ENCODE assay signal across 14 mouse cellular contexts in the genomic region with DNA sequence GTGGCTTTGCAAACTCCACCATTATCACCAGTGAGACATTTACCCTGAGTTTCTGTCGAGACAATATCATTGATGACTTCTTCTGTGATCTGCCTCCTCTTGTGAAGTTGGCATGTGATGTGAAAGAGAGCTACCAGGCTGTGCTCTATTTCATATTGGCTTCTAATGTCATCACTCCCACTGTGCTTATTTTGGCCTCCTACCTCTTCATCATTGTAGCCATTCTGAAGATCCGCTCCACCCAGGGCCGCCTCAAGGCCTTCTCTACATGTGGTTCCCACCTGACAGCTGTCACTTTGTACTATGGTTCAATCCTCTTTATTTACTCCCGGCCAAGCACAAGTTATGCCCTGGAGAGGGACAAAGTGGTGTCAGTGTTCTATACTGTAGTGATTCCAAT. TPM values are rescaled to one million over a fixed set of nuclear protein-coding genes. Genes with fewer than 3 reads are reported as not detected.
"Had no signal": no experiment of that assay in that cellular context is flagged by ENCODE, and none has a peak within 500 bp of the region (broad histone marks: within the 10 kb centered on the region; RNA-seq: fewer than 3 reads in every experiment).

No protein-coding gene starts in this region.

- DNase-seq: lung, adult 18-20 months; lung, embryonic 14.5 days; lung, postnatal 10 days; lung, postnatal 4 days; retina, postnatal 1 day; right cerebral cortex, adult 18-20 months; right cerebral cortex, postnatal 25 days; right cerebral cortex, postnatal 4 days; spleen, adult 18-20 months; thymus, adult 18-20 months; thymus, postnatal 14 days; thymus, postnatal 36 days had no signal

RNA-seq across cellular contexts. Expression of a gene that starts 8.7 kb away (rescaled TPM):
- total RNA-seq: megakaryocyte, adult 5-6 weeks; megakaryocyte-erythroid progenitor cell, adult 5-6 weeks had no signal

RNA-seq across cellular contexts. Expression of a gene that starts 13.1 kb away (rescaled TPM):
- total RNA-seq: megakaryocyte, adult 5-6 weeks; megakaryocyte-erythroid progenitor cell, adult 5-6 weeks had no signal

RNA-seq across cellular contexts. Expression of a gene that starts 18.7 kb away (rescaled TPM):
- total RNA-seq: megakaryocyte, adult 5-6 weeks; megakaryocyte-erythroid progenitor cell, adult 5-6 weeks had no signal

RNA-seq across cellular contexts. Expression of a gene that starts 28.0 kb away (rescaled TPM):
- total RNA-seq: megakaryocyte, adult 5-6 weeks; megakaryocyte-erythroid progenitor cell, adult 5-6 weeks had no signal

RNA-seq across cellular contexts. Expression of a gene that starts 38.6 kb away (rescaled TPM):
- total RNA-seq: megakaryocyte, adult 5-6 weeks; megakaryocyte-erythroid progenitor cell, adult 5-6 weeks had no signal
